Mouse (Mus musculus) layer of hippocampus, postnatal 14 days (tissue): ENCODE data around the gene Trpc6. TPM values are rescaled to one million over a fixed set of nuclear protein-coding genes. Genes with fewer than 3 reads are reported as not detected.

ENCODE experiments used
- DNase-seq, 2 experiments: peaks; one replicate each; pipeline ENCODE4 v3.0.0; 2021 to 2022; ENCODE audit warnings: low spot score in 2 of 2, mixed read lengths in 1 of 2
- long read RNA-seq, 2 experiments: library from polyadenylated mRNA; stranded (forward); transcript quantifications; one replicate each; pipeline ENCODE4 v2.0.0; 2021
- total RNA-seq, 2 experiments: library from RNA; stranded (reverse); gene quantifications; 2 replicates each; pipeline ENCODE4 v1.2.3; 2021

Trpc6 gene
- total RNA-seq = 10 to 100 TPM; 10.9 to 12.6 TPM
- long read RNA-seq, experiment 1, partial matches to known transcripts = 1 of 7 reads
- long read RNA-seq, experiment 1, other reads (novel, unspliced or antisense) = 2 of 7 reads
- long read RNA-seq, experiment 2, partial matches to known transcripts = 1 of 10 reads
- long read RNA-seq, experiment 2, other reads (novel, unspliced or antisense) = 4 of 10 reads

DNA sequence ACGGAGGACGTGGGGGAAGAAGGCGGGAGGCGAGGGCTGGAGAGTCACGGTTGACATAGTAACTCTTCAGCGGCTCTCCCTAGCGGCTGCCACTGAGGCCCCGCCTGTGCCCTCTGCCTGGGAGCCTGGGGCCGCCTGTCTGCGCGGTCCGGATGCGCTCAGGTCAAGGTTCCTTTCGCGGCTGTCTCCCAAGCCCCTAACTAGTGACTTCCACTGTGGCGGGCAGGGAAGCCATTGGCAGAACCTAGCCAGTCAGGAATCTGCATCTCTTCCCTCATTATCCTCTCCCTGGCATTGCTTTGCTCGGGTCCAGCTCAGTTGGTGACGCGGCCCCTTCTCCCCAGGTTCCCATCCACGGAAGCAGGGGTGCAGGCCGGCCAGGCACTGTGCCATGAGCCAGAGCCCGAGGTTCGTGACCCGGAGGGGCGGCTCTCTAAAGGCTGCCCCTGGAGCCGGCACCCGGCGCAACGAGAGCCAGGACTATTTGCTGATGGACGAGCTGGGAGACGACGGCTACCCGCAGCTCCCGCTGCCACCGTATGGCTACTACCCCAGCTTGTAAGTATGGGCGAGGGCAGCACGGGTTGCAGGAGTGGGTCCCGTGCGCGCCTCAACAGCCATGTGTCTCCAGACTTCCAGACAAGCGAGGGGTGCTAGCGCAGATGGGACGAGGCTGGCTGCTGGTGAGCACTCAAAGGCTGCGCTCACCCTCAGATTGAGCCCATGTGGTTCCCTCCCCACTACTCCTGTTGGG lies at the start of gene Trpc6:
Trpc6 (plus strand) TSS at position 102 of the 754 bp plus-strand sequence.
- DNase-seq = peak; percentile 9 to 19

DNA sequence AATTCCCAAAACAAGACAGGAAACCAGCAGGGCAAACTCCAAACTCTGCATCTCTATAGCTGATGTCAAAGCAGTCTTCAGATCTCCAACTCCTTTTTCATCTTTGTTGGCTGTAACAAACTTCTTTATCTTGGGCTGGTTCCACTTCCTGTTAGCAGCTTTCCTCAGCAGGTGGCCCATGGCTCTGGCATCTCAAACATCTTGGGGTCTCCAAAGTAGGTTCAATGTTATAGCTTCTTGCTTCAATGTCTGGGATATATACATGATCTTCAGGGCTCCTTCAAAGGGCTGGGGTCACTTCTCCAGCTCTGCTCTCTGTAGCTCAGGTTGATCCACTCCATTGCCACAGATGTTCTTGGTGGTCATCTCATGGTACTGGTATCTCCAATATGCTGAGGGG lies 23.0 kb upstream of the Trpc6 start:
- DNase-seq = no peak

DNA sequence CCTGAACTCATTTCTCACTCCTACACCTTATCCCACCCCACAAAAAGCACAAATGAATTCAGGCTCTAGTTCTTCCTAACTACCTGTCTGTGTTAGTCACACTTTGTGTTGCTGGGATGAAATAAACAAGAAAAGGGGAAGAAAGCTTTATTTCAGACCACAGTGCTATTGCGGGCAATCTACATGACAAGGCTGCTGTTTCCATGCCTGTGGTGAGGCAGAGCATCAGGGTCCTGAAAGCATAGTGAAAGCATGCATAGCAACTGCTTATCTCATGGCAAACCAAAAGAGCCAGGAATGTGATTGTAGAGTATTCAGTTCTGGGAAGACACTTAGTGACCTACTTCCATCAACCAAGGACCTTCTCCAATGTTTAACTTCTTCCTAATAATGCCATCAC lies 10.3 kb upstream of the Trpc6 start:
- no peak for DNase-seq

DNA sequence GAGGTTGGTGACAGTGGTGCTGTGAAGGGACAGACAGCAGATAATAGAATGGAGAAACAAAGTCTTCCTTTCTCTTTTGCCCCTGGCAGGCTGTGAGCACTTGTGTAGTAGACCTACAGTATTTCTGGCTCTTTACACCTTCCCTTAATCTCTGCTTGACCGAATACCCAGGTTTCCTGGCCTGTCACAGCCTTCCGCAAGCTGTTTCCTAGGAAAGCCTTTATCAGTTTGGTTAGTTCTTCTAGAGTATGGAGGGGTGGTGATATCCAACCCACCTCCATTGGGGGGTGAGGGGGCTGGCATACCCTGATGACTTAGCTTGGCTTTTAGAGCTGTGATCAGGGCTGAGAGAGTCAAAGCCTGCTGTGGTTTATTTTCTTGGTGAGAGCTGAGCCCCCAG lies 1.3 kb downstream of the Trpc6 start:
- DNase-seq = no peak

DNA sequence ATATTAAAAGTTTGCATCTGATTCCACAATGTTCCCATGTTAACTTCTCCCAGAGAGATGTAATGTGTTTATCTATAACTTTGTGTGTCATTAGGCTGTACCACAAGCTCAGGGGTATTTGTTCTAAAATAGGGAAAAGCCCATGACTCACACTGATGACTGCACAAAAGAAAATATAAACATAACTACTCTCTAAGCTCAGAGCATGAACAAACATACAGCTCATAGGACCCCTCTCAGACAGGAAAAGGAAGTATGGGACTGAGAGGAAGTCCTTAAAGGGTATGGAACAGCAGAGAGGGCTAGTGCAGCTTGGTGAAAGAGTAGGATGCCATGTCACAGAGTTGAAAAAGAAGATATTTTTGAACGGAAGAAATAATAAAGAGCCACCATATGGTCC lies 14.6 kb downstream of the Trpc6 start:
- no peak for DNase-seq

DNA sequence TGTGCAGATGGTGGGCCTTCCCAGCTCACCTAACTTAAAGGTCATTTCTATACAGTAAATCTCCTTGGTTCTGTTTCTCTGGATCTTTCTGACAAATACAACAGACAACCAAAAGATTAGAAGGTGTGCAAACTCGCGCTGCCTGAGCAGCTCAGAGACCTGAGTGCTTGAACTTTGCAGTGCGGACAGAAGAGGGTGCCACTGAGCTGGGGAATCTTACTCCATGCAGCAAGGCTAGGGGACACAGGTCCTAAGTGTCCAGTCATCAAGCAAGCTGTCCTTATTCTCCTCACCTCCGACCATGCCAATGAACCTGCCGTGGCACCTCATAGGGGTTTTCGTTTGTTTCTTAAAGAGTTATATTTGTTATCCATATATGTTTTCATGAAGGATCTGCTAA lies 48.7 kb downstream of the Trpc6 start:
- no peak for DNase-seq

DNA sequence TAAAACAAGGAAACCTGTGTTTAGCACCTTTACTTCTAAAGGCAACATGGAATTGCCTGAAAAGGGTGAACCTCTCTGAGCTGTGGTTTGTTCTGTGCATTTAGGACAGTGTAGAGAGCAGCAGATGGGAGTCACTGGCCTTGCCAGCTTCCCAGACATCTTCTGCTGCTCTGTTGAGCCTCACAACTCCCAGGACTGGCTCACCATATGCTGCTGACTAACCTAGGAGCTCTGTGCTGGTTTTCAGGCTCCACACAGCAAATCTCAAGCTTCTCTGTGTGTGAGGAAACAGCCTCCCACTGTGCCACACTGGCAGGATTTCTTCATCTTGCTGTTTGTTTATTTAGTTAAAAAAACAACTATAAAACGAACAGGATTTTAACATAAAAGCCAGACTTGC lies 53.1 kb downstream of the Trpc6 start:
- DNase-seq = no peak

DNA sequence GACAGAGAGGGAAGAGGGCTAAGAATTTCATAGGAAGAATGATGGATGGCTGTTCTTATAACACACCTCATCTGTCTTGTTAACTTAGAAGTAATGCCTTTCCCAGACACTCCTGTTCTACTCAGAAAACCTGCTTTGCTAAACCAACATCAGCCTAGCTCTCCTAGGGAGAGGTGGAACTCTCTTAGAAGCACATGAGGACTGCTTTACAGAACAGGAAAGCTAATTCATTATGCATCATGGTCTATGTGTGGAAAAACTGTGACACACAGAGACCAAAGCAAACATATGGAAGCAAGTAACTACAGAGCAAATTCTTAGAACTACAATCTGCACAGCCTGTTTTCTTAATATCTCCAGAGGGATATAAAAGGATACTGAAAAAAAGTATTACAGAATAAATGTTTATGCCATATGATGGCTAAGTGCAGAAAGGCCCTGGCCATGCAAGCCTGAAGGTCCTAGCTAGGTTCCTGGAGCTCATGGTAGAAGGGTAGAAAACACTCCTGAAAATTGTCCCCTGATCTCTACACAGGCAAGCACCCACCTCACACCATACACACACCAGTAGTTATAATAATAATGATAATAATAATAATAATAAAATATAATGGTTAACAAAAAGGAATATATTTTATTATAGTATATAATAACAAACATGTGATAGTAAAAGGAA lies 63.0 kb downstream of the Trpc6 start:
- DNase-seq = no peak

DNA sequence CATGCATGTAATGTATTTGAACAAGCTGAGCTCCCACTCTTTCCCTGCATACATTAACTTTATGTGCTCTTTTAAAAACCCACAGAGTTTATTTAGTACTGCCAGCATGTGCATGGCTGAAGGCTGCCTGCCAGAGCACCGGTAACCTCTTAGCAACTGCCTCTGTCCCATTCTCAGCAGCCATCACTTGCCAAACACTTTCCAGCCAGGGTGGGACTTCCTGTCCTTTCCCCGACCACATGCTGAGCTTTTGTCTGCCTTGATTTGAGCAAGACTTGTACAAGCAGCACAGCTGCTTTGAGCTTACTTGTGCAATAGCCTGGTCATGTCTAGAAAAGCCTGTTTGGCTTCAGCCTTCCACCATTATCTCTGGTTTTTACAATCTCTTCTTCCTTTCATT lies 90.4 kb downstream of the Trpc6 start:
- DNase-seq = peak in 1 of 2 experiments; percentile 5

DNA sequence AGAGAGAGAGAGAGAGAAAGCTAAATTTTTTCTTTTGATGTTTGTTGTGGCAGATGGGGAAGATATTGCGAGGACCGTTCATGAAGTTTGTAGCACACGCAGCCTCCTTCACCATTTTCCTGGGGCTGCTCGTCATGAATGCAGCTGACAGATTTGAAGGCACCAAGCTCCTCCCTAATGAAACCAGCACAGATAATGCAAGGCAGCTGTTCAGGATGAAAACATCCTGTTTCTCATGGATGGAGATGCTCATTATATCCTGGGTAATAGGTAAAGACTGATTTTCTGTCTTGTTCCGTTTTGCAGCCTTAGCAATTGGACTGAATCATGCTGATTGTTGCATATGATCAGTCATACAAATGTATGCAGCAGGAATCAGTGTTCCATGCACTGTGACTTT lies 99.5 kb downstream of the Trpc6 start:
- DNase-seq = no peak

DNA sequence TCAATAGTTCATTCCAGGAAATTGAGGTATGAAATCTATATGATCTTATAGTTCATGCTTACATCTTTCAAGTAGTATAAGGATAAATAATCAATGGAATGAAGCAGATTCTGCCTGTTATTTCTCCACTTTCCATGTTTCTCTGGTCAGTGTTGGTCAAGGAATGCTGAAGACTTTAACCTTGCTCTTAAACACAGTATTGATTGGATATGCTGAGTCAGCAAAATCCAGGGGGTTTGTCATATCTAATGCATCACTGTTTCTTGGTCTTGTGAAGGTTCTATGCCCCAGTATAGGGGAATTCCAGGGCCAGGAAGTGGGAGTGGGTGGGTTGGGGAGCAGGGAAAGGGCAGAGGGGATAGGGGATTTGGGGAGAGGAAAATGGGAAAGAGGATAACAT lies 111.4 kb downstream of the Trpc6 start:
- DNase-seq = no peak

DNA sequence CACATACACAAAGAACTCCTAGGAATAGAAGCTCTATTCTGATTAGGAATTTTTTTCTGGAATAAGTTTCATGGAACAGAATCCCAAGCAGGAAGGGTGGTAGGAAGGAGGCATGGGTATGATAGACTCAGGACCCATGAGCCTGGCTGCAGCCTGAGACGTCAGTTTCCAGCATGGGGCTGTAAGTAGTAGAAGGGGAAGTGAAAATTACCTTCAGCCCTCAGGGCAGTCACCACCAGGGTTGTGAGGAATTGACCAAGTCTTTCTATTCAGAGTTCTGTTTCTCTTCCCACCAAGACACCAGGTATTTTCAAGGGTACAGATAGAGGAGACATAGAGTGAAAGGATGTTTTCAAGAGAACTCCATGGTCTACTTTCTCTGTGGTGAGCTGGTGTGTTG lies 129.0 kb downstream of the Trpc6 start:
- DNase-seq = no peak

DNA sequence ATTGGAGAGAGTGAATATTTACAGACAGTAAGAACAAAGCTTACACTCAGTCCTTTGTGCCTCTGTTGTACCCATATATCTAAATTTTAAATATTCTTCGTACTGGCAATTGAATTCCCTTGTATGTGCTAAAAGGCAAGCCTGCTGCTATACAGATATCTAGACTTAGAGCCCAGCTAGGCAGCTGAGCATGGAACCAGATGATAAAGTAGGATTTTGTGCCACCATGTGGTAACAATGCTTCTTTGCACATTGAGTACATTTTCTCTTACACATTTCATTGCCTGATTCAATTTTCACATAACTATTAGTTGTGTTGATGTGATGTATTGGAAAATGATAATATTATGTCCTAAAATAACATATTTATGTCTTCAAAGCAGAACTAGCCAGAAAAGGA lies 132.7 kb downstream of the Trpc6 start:
- DNase-seq = peak in 1 of 2 experiments; percentile 29

DNA sequence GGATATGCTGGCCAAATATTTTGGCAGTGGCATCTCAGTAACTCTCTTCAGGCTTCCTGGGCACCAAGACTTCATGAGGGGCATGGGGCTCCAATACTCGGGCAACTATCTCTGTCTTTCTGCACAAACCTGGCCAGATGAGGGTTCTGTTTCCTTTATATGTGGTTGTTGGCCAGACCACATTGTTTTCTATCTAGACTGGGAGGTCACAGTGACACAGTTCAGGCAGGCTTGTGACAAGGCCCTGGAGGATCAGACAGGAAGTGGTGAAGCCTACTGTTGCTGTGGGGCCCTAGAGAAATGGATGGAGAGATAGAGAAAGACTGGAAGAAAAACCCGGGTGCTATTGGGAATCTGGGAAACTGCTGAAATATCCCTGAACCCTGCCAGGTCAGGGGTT lies 149.2 kb downstream of the Trpc6 start:
- no peak for DNase-seq

DNA sequence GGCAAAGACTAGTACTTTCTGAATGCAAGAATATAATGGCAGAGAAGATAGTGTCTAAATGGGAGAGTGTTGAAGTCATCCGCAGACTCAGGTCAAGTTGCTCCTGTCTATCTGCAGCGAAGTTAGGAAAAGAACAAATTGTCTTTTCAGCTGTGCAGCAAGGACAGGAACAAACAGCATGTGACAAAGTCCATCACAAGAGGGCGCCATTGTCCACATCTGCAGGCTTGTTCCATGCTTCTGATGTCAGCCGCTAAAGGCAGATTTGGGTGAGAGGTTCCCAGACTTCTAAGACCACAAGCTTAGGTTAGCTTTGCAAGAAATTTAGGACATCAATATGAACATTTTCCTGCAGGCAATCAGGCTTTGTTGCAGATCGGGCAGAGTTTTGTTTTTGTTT lies 156.7 kb downstream of the Trpc6 start:
- peak; percentile 84 to 85 for DNase-seq

DNA sequence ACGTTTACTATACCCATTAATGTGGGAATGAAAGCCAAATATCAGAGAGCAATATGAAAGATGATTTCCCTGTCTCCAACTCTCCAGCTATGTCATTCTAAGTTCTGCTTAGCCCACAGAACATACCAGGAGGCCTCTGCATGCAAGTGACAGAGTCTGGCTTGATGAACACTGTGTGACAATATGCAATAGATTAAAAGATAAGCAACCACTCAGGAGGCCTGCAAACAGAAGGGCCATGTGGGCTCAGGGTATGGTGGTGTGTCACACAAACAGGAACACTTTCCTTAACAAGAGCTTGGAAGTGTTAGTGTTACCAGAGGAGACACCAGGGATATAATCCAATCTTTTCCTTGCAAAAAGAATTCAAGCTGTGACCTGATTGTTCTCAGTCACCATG lies 159.6 kb downstream of the Trpc6 start:
- DNase-seq = no peak

DNA sequence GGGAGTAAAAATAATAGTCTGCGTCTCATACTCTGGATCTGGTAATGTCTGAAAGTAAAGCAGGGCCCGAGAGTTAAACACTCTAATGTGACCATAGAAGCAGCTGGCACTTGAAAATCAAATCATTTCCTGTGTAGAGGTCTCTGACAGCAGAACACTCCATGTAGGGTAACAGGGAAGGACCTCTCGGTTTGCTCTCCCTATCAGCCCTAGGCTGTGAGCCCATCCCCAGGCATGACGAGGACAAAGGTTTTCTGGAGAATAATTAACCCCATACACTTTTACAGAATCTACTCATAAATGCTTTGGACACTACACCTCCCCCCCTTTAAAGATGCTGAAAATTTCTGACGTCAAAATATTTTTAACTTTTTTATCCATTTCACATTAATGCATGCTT lies 160.0 kb downstream of the Trpc6 start:
- DNase-seq = no peak

DNA sequence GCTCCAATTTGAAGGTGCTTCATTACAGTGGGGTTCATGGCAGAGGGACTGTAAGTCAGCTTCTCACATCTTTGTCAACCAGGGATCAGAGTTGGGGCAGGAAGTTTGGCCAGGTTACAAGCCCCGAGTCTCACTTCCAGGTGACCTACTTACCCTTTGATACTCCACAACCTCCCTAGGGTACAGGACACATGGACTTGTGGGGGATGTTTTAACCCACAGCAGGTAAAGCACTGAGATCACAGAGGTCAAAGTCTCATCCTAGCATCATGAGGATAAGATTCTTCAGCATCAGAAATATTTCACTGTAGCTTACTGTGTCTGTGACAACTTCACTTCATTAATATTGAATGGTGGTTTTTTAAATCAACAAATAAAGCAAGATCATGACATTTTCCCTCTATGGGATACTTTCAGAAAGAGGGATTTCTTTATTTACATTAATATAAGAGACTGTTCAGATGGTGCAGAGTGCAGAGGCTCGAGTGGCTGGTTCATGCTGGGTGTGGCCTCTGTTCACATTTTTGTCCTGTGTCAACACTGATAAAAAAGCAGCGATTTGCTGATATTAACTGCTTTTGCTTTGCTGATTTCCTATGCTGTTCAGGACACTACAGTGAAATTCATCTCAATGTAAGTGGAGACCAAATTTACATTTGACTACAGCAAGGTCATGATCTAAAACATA lies 166.3 kb downstream of the Trpc6 start:
- no peak for DNase-seq

DNA sequence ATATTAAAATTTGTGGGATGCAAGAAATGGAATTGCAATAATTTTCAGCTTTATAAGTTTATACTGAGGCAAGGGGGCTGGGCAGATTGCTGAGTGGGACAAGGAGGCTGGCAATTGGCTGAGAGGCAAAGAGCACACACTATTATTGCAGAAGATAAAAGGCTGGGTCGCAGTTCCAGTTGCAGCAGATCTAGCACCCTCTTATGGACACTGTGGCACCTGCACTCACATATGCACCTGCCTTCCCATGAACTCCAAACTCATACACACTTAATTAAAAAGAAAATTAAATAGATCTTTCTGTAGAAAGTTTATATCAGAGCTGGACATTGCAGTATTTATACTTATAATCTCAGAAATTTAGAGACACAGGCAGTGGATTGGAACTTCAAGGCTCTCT lies 175.1 kb downstream of the Trpc6 start:
- DNase-seq = no peak

DNA sequence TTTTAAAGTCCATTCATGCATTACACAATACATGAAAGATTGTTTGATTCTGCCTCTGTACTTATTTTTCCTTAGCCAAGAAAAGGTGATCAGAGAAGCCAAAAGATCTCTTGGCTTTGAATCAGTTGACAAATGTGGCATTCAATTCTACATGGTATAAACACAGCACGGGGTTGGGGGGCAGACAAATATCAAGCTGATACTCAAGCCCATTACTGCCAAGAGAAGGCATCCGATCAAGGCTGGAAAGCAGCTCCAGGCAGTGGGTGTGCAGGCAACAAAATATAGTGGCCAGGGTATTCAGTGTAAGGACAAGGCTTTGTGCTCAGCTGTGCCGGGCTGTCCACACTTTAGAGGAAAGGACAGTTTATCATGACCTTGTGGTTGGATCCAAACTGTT lies 185.1 kb downstream of the Trpc6 start:
- peak in 1 of 2 experiments; percentile 12 for DNase-seq
